Mouse (Mus musculus): ENCODE results near the gene Stk26. TPM values are rescaled to one million over a fixed set of nuclear protein-coding genes. Genes with fewer than 3 reads are reported as not detected.

The Stk26 gene
- total RNA-seq (2022) = 10 to 100 TPM in 1 of 4 experiments, 1 to 10 TPM in 3; 7.3 to 10.6 (median 8.1) TPM

GRCm38 (mm10) chrX:50840847-50841560 lies at the start of gene Stk26:
Gene Stk26 (plus strand): TSS chrX:50841047.
- peak; percentile 3 to 23 for DNase-seq (ENCODE audit: low spot score in 2 of 2)

- no peak for DNase-seq (ENCODE audit: low spot score in 2 of 2)
These were observed 47.7 kb upstream of the Stk26 start for GRCm38 (mm10) chrX:50793005-50793680.

- no peak for DNase-seq (ENCODE audit: low spot score in 2 of 2)
These were observed 43.0 kb upstream of the Stk26 start for GRCm38 (mm10) chrX:50797798-50798197.

- DNase-seq (ENCODE audit: low spot score in 2 of 2) = no peak
These were observed 42.3 kb upstream of the Stk26 start for GRCm38 (mm10) chrX:50798571-50798970.

GRCm38 (mm10) chrX:50799656-50800188 lies 41.1 kb upstream of the Stk26 start:
- DNase-seq (ENCODE audit: low spot score in 2 of 2) = no peak

GRCm38 (mm10) chrX:50805654-50806053 lies 35.2 kb upstream of the Stk26 start:
- DNase-seq (ENCODE audit: low spot score in 2 of 2) = no peak

GRCm38 (mm10) chrX:50823856-50824255 lies 17.0 kb upstream of the Stk26 start:
- DNase-seq (ENCODE audit: low spot score in 2 of 2) = no peak

- DNase-seq (ENCODE audit: low spot score in 2 of 2) = no peak
These were observed 5.3 kb upstream of the Stk26 start for GRCm38 (mm10) chrX:50835592-50835991.

- DNase-seq (ENCODE audit: low spot score in 2 of 2) = no peak
These were observed 4.7 kb upstream of the Stk26 start for GRCm38 (mm10) chrX:50836029-50836691.

- DNase-seq (ENCODE audit: low spot score in 2 of 2) = peak in 1 of 2 experiments; percentile 2
These were observed 740 bp downstream of the Stk26 start for GRCm38 (mm10) chrX:50841587-50841986.

GRCm38 (mm10) chrX:50842046-50842445 lies 1.2 kb downstream of the Stk26 start:
- no peak for DNase-seq (ENCODE audit: low spot score in 2 of 2)

- no peak for DNase-seq (ENCODE audit: low spot score in 2 of 2)
These were observed 9.8 kb downstream of the Stk26 start for GRCm38 (mm10) chrX:50850428-50851184.

- no peak for DNase-seq (ENCODE audit: low spot score in 2 of 2)
These were observed 22.9 kb downstream of the Stk26 start for GRCm38 (mm10) chrX:50863771-50864170.

- DNase-seq (ENCODE audit: low spot score in 2 of 2) = no peak
These were observed 23.9 kb downstream of the Stk26 start for GRCm38 (mm10) chrX:50864734-50865133.

GRCm38 (mm10) chrX:50874246-50875002 lies 33.6 kb downstream of the Stk26 start:
- DNase-seq (ENCODE audit: low spot score in 2 of 2) = no peak

GRCm38 (mm10) chrX:50887999-50888398 lies 47.2 kb downstream of the Stk26 start:
- DNase-seq (ENCODE audit: low spot score in 2 of 2) = no peak

- no peak for DNase-seq (ENCODE audit: low spot score in 2 of 2)
These were observed 62.6 kb downstream of the Stk26 start for GRCm38 (mm10) chrX:50903497-50903896.

GRCm38 (mm10) chrX:50909915-50910314 lies 69.1 kb downstream of the Stk26 start:
- DNase-seq (ENCODE audit: low spot score in 2 of 2) = no peak

- no peak for DNase-seq (ENCODE audit: low spot score in 2 of 2)
These were observed 76.5 kb downstream of the Stk26 start for GRCm38 (mm10) chrX:50917389-50917788.

GRCm38 (mm10) chrX:50918754-50919153 lies 77.9 kb downstream of the Stk26 start:
- no peak for DNase-seq (ENCODE audit: low spot score in 2 of 2)
